Comparison of ENCODE assay signal across 22 mouse cellular contexts in genomic region chr14:113454891-113455290, GRCm38 (mm10).
A peak's percentile ranks its signal among the peaks of the same experiment; 100 is the strongest.
DNase-seq lines count a peak whose midpoint lies in the region; ATAC-seq and TF ChIP-seq lines count a peak whose summit lies in the region.
"Had no signal": no experiment of that assay in that cellular context is flagged by ENCODE, and none has a peak within 500 bp of the region (broad histone marks: within the 10 kb centered on the region; RNA-seq: fewer than 3 reads in every experiment).

No protein-coding gene starts in this region.

- ATAC-seq in forebrain, embryonic 13.5 days, result peak; percentile 45; the same call in 1 of the 2 replicates
- ATAC-seq: activated CD4-positive, CD25-positive, alpha-beta regulatory T cell, adult 4 months; intestine, postnatal 0 days had no signal

- H3K9ac ChIP-seq in forebrain, embryonic 13.5 days, result no peak overlapping the region
- H3K9ac ChIP-seq: embryonic facial prominence, embryonic 13.5 days; hindbrain, embryonic 12.5 days; hindbrain, embryonic 15.5 days had no signal

- H3K27me3 ChIP-seq in forebrain, embryonic 13.5 days, result no peaks in the 10 kb centered on the region
- H3K27me3 ChIP-seq in forebrain, embryonic 10.5 days (ENCODE audit: poor library complexity, severe bottlenecking), result no peaks in the 10 kb centered on the region
- H3K27me3 ChIP-seq: embryonic facial prominence, embryonic 13.5 days; hindbrain, embryonic 12.5 days; hindbrain, embryonic 15.5 days had no signal

- H3K4me1 ChIP-seq in forebrain, embryonic 13.5 days, result no peaks in the 10 kb centered on the region
- H3K4me1 ChIP-seq in forebrain, embryonic 10.5 days, result peaks cover 3% of the 10 kb centered on the region; the same call in 1 of the 2 replicates
- H3K4me1 ChIP-seq: embryonic facial prominence, embryonic 10.5 days; embryonic facial prominence, embryonic 13.5 days; hindbrain, embryonic 12.5 days; hindbrain, embryonic 15.5 days had no signal

- 22% methylated on average over 1 of the region's 1 CpGs for WGBS in forebrain, embryonic 13.5 days
- WGBS in forebrain, embryonic 10.5 days, result 53% methylated on average over 1 of the region's 1 CpGs

- no peak overlapping the region for H3K4me2 ChIP-seq in forebrain, embryonic 13.5 days
- H3K4me2 ChIP-seq: embryonic facial prominence, embryonic 13.5 days; heart, embryonic 11.5 days; hindbrain, embryonic 12.5 days; hindbrain, embryonic 15.5 days had no signal

- H3K9me3 ChIP-seq in forebrain, embryonic 13.5 days (replicated peaks), result no peaks in the 10 kb centered on the region
- H3K9me3 ChIP-seq in forebrain, embryonic 10.5 days, result no peaks in the 10 kb centered on the region
- H3K9me3 ChIP-seq: embryonic facial prominence, embryonic 10.5 days; embryonic facial prominence, embryonic 13.5 days; hindbrain, embryonic 12.5 days; hindbrain, embryonic 15.5 days had no signal

- H3K36me3 ChIP-seq in forebrain, embryonic 13.5 days (ENCODE audit: poor library complexity, severe bottlenecking), result no peaks in the 10 kb centered on the region
- no peaks in the 10 kb centered on the region for H3K36me3 ChIP-seq in forebrain, embryonic 10.5 days (replicated peaks)
- H3K36me3 ChIP-seq: embryonic facial prominence, embryonic 10.5 days; embryonic facial prominence, embryonic 13.5 days; hindbrain, embryonic 12.5 days; hindbrain, embryonic 15.5 days had no signal

- no peak for TF ChIP-seq CTCF in brain, embryonic 14.5 days (IDR thresholded peaks at IDR 0.05; ENCODE audit: borderline replicate concordance, extremely low read depth, insufficient read depth, insufficient read length)

- no peak overlapping the region for H3K27ac ChIP-seq in forebrain, embryonic 13.5 days
- no peak overlapping the region for H3K27ac ChIP-seq in forebrain, embryonic 10.5 days
- H3K27ac ChIP-seq: embryonic facial prominence, embryonic 10.5 days; embryonic facial prominence, embryonic 13.5 days; gastrocnemius, adult 2 months; hindbrain, embryonic 12.5 days; hindbrain, embryonic 15.5 days had no signal

- TF ChIP-seq POLR2A in brain, embryonic 14.5 days (IDR thresholded peaks at IDR 0.05; ENCODE audit: borderline replicate concordance, extremely low read depth, insufficient read depth, insufficient read length, poor library complexity, severe bottlenecking), result no peak

- DNase-seq in embryo, embryonic 10.5 days (ENCODE audit: low spot score), result peak; percentile 2
- DNase-seq in embryo, embryonic 9.5 days (ENCODE audit: extremely low spot score), result no peak
- DNase-seq in forebrain, embryonic 10.5 days (ENCODE audit: extremely low spot score, low spot score), result no peak
- peak; percentile 55 for DNase-seq in brain, embryonic 14.5 days (ENCODE audit: low read depth)
- no peak for DNase-seq in urinary bladder, adult 2 months (ENCODE audit: low spot score)
- DNase-seq: adrenal gland, adult 8-10 months; adrenal gland, postnatal 25 days; cerebellum, adult 18-20 months; cerebellum, adult 9-10 months; cerebellum, postnatal 14 days; gastrocnemius, adult 2 months; gastrocnemius, postnatal 14 days; heart, adult 11 months had no signal

- H3K4me3 ChIP-seq in forebrain, embryonic 13.5 days, result no peak overlapping the region
- H3K4me3 ChIP-seq in forebrain, embryonic 10.5 days, result no peak overlapping the region
- H3K4me3 ChIP-seq: embryonic facial prominence, embryonic 10.5 days; embryonic facial prominence, embryonic 13.5 days; erythroblast, embryonic 14.5 days; gastrocnemius, adult 2 months; hindbrain, embryonic 12.5 days; hindbrain, embryonic 15.5 days had no signal

Comparison
In these comparisons a context has a peak if more than half of its experiments do, and no peak if none do; other contexts are left out.
1. DNase-seq: peak in embryo, embryonic 10.5 days (single experiment) and brain, embryonic 14.5 days (single experiment); none in embryo, embryonic 9.5 days (single experiment), forebrain, embryonic 10.5 days (single experiment) and urinary bladder, adult 2 months (single experiment).